Mouse (Mus musculus) kidney, adult 8-10 months (tissue): ENCODE measurements around the gene Ptcd2.

ENCODE experiments used
- DNase-seq, 2 experiments: peaks; one replicate each; pipeline ENCODE4 v3.0.0; 2022

Ptcd2 gene

DNA sequence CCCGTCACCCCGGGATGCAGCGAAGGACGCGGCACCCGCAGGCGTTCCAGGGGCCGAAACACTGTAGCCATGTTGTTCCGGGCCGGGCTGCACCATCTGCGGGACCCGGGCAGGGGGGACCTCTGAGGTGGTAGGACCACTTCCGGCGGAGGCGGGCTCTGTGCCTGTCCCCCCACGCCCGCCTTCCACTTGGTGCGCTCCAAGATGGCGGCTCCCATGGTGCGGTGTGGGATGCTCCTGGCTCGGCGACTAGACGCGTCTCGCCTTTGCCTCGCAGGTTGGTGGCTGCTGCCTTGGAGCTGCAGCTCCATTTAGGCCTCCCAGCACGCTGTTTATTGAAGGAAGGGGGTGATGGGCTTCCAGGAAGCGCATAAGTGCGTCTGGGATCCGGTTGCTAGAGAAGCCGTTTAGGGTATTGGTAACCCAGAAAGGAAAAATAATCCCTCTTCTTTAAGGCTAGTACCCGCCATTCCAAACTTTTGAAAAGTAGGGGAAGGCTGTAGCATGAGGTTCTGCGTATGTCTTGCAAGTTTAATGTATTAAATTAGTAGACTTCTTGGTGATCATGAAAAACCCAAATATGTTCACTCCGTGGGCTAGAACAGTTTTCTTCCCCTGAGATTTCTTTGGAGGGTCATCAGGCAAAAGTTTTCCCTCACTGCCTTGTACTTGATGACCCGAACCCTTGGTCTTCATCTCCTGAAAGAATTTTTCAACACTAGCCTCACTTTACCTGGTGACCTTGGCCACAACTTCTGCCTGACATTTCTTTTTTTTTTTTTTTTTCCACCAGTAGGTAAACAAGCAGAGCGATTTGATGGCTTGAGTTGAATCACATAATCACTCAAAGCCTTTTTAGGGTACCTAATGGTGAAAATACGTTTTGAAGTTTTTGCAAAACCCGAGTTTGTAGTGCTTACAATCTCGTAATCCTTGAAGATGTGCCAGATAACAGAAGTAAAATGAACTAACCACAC, at the start of gene Ptcd2, which contains the start of gene Mrps27:
Ptcd2 (minus strand) TSS at position 107 of the 977 bp plus-strand sequence.
Mrps27 (plus strand) TSS at position 188 of the 977 bp plus-strand sequence.
- peak; percentile 96 to 98 for DNase-seq

DNA sequence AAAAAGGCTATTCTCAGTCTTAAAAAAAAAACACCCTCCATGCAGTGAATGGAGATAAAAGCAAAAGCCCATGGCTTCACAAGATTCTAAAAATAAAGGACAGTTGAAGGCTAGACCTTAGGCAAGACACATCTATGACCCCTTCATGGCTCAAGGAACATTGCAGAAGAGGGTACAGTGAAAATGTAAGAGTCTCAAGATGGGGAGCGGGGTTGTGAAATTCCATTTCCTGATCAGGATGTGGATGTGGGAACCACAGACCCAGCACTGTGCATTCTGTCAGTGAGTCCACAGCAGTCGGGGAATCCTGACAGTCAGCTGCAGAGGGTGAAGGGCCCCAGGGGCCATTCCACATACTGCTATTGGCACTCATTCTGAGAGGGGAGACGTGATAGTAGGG, 48.6 kb upstream of the Ptcd2 start:
- DNase-seq: no peak

DNA sequence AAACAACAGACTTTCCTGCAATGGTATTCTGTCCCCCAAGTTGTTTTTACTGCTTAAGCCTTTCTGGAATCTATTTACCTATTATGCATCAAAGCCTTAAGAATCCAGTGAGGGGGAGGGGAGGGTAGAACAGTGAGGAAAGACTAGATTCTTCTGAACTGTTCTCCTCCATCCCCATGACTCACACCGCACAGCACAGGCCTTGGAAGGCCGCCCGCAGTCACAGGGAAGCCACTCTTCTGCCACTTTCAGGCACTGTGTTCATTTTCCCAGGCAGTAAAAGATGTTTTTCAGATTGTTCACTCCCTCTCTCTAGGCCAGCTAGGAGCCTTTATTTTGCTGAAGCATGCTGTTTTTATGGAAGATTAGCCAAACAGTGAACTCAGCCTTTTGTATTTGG, 46.9 kb upstream of the Ptcd2 start:
- DNase-seq: peak in 1 of 2 experiments; percentile 15

DNA sequence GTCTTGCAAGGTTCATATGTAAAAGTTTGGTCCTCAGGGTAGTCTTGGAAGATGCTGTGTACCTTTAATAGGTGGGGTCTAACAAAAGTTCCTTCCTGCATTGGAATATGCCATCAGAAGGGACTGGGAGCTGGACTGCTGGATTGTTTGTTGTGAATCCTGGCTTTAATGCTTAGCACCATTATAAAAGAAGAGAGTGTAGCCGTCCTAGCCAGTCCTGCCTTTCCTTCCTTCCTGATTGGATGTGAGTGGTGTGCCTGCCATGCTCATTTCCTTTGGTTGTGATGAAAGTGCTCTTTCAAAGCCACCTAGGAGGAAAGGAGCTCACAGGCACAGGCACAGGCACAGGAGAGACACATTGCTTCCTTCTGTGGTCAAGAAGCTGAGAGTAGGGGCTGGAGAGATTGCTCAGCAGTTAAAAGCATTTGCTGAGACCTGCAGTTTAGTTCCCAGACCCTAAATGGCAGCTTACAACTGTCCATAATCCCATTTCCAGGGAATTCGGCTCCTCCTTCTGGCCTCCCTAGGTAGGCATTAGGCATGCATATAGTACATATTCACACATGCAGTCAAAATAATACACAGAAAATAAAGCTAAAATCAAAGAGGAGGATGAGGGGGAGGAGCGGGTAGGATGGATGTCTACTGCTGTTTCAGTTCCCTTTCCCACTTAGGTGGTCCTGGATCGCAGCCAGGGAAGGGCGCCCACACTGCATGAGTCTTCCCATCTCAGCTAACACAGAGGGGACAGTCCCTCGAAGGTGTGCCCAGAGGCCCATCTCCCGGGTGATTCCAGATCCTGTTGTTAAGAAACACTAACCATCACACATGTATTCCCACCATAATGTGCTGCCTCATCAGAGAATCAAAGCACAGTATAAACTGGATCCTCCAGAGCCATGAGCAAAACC, 43.7 kb upstream of the Ptcd2 start:
- no peak for DNase-seq

DNA sequence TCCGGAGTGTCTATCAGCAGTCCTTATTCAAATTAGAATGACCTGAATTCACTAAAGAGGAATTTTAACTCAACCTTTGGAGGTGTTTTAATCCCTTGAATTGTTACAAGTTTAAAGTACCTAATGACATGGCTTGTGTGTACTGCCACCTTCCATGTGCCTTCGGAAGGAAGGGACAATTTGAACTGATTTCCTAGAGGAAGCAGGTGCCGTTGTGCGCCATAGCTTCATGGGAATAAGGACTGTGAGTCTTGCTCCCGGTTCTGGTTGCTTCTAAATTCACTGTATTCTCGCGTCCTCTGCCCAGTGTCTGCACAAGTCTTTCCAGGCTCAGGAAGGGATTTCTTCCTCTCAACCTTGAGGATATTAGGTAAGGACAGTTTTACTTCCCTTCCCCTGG, 41.8 kb upstream of the Ptcd2 start:
- no peak for DNase-seq

DNA sequence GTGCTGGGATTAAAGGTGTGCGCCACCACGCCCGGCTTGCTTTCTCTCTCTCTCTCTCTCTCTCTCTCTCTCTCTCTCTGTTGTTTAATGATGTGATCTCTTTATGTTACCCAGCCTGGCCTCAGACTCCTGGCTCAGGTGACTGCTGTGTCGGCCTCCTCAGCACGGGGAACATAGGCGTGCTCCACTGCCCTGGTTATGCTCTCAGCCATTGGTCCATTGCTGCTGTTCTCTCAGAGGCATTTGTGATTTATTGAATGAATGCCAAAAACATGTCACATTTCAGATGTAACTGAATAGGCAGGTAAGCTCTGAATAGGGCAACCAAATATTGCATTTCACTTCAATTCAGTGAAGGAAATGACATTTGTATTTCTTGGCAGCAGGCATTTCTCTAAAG, 41.4 kb upstream of the Ptcd2 start:
- no peak for DNase-seq

DNA sequence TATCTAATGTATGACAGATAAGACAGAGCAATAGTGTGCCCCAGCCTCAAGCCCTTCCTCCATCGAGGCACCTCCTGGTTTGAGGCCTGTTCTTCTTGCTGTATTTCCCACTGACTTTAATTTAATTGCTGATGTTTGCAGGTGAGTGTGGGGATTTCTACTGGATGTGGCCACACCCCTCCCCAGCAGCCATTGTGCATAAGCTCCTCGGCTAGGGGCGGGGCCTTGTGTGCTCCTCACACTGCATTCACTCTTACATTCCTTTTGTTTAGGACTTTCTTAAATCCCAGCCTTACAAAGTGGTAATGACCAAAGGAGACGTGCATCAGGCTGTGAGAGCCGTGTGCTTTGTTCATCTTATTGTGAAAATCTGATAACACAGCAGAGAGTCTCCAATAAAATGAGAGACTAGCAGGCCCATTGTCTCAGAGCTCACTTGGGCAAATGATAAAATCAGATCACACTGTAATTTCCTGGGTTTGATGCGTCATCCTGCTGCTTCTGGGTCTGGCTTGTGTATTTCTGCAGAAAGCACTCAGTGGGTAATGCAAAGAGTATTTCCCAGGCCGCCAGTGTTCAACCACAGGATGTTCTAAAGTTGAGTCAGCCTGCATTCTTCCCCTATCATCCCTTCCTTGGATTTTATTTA, 40.2 kb upstream of the Ptcd2 start:
- DNase-seq: no peak

DNA sequence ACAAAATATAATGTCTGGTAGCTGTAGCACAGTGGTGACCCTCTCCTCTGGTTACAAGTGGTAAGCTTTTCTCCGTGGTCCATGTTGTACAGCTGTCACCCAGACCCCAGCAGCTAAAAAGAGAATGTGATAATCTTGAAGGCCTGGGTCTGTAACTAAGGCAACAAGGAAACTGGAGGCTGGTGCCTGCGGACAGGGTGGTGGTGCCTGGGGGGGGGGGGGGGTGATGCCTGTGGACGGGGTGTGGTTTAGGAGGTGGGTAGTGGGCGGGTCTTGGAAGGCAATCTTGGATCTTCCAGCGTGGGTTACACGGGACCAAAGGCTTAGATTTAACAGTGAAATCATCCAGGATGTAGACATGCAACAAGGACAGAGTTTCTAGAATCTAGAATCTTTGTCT, 37.9 kb upstream of the Ptcd2 start:
- no peak for DNase-seq

DNA sequence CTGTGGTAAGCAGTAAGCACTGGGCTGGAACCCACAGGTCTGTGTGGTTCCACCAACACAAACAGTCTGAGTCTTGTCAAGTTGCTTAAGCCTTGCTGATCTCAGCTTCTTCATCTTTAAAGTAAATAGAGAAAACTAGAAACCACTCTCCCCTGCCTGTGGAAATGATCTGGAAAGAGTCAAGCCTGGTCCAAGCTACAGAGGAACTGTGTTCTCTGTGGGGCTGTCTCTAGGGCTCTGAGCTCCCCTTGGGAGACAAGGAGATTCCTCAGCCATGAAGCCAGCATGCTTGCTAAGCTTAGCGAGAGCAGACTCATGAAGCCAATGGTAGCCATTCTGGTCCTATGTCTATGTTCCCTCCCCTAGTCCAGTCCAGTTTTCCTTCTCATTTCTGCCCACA, 33.7 kb upstream of the Ptcd2 start:
- DNase-seq: no peak

DNA sequence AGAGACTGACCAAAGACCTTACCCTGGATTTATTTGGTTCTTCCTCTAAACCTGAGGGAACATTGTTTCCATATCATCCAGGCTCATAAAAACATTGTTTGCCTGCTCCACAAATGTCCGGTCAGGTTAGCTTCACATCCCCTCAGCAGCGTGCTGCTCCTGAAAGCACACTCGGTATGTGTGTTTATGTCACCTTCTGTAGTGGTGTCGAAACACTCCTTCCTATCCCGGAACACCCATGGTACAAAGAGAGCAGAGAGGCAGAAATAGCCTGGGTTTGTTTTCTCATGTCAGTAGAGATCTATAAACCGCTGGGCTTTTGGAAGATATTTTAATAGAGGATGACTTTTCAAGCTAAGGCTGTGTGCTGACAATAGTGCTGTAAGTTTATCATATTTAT, 32.5 kb upstream of the Ptcd2 start:
- DNase-seq: no peak

DNA sequence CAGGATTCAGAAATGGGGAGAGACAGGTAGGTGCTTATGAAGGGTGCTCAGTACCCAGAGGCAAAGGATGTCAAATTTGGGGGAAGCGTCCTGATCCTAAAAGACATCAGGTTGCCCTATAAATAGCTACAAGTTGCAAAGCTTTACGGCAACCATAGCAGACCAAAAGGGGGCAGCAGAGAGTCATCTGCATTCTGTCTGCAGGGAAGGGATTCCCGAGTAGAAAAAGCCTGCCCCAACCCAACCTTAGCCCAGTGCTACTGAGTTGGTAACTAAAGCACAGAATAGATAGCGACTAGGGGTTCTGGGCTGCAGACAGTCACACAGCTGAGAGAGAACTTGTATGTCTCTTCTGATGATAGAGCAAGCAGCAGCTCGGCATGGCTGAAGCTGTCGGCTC, 31.0 kb upstream of the Ptcd2 start:
- DNase-seq: peak; percentile 45 to 81

DNA sequence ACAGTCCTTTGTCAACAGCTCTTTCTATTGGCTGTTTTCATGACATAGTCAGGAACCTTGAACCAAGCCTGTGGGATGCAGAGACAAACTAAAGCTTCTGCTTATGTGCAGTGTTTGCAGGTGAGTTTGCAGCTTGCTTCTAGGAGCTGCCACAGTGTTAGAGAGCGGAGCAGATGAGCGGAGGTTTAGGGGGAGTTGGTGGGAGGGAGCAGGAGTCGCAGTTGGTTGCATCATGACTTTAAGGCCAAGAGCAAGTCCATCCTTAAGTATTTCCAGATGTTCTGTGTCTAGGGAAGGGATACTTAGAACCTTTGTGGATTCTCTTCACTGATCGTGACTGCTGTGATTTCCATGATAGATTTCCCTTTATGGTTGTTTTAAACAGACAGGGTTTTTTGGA, 29.7 kb upstream of the Ptcd2 start:
- DNase-seq: no peak

DNA sequence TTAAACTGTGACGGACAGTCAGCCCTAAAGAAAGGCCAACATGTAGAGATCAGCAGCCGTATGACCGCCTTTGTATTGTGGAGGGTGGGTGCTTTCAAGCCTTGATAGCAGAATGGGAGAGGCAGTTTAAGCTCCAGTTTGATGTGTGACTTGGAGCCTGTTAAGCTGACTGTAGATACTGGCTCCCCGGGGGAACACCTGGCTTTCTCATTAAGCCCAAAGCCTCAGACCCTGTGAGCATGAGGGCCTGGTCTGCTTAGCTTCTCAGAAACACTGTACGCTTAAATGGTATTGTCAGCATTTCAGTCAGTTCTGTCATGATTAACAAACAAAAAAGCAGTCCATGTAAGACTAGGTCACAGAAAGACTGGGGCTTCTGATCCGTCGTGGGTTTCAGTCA, 29.2 kb upstream of the Ptcd2 start:
- no peak for DNase-seq

DNA sequence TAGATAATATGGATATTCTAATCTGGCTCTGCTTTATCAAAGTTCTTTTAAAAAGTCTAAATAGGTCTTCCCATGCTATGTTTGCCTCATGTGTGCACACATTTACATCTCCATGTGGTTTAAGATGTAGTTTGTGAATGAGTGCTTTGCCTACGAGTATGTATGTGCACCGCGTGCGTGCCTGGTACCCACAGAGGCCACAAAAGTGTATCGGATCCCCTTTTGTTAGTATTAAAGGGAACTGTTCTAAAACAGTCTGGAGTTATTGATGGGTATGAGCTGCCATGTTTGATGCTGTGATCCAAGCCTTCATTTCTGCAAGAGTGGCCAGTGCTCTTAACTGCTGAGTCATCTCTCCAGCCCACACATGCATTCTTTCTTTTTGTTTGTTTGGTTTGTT, 26.8 kb upstream of the Ptcd2 start:
- no peak for DNase-seq

DNA sequence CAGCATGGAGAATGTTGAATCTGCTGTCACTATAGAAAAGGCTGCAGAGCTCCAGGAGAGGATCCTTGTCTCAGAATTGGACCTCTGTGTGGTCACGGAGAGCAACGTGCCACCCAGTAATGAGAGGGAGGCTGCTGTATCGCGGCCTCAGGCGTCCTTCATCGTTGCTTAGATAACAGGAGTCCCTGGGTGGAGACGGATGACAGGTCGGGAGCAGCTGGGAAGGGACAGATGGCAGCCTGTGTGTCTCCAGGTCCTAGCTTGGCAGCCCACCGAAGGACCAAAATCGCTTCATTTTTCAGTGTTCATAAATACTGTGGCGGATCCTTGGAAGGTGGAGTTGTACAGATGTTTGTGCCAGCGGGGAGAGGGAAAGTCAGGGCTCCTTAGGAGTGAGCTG, 24.6 kb upstream of the Ptcd2 start:
- no peak for DNase-seq

DNA sequence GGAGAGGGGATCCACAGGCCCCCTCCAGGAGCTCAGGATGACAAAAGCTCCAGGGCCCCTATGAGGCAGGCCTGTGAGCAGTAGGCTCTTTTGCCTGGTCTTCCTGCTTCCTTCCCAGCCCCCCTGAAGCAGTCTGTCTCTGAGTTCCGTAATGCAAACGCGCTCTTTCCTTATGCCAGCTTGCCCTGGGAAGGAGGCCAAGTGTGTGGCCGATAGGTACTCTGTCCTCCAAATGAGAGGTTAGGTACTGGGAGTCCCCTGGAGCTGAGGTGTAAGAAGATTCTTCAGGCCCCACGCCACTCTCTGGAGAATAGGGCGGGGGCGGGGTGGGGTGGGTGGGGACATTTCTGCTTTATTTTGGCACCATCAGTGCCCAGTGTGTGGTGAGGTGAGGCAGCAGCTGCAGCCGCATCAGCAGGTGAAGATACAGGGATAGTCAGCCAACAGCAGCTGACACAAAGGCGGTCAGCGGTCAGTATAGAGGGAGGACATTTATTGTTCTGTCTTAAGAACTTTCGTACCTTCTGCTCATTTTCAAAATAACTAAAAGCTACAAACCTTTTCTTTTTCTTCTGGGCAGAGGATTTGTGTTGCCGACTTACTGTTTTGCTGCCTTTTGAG, 23.2 kb upstream of the Ptcd2 start:
- no peak for DNase-seq

DNA sequence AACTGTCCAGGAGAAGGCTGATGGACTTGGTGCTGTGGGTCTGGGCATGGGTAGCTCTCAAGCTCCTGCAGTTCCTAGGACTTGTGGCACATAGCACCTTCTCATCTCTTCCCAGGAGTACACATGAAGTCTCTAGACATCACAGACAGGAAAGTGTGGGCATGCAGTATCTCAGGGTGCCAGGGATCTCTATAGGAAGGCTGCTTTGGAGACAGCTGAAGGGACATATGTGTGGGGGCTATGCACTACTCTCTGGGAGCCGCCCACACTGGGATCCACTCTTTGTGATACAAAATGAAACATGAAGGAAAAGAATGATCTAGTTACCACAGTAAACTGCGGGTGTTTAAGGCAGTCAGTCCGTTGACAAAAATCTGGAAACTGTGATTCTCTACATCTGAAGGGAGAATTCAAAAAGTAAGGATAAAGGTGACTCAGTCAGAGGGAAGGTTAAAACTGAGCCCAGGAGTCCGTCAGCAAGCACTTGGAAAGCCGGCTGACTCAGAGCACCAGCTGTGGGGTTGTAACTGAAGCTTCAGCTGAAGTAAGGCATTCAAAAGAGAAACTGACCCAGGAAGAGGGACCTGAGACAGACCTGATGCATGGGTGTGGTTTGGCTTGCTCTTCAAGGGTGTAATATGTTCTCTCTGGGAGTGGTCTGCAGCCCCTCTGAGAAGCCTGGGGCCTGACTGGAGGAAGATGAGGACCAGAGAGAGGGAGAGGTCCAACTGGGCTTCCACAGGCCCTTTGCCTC, 22.1 kb upstream of the Ptcd2 start:
- no peak for DNase-seq

DNA sequence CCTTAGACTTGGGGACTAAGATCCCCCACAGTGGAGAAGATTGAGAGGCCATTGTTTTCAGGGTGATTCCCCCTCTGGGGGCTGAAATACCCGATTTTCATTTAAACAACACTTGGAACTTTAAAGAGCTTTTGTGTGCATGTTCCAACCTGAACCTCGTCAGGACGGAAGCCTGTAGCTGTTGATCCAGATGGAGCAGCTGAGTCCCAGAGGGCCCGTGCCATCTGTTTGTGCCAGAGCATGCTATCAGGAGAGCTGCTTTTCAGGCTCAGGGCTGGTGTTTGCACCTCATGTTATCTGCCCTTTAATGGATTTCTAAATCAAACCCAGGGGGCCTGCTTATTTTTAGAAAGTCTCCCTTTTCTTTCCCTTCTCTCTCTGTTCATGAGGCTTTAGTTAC, 19.4 kb upstream of the Ptcd2 start:
- DNase-seq: no peak

DNA sequence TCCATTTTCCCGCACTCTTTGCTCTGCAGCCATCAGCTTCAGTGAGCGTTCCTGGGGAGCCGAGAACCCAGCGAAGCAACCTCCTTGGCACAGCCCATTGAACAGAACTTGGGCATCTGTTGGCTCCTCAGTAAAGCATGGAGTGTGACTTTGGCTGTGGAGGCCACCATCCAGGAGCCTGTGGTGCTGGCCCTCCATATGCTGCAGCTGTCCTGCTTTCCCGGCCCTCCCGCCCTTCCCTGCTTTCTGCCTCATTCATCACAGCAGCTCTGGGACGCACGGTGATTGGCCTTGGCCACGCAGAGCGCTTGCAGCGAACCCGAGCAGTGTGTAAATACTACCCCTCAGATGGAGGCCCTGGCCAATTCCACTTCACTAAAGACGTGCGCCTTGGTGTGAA, 14.4 kb upstream of the Ptcd2 start:
- DNase-seq: no peak

DNA sequence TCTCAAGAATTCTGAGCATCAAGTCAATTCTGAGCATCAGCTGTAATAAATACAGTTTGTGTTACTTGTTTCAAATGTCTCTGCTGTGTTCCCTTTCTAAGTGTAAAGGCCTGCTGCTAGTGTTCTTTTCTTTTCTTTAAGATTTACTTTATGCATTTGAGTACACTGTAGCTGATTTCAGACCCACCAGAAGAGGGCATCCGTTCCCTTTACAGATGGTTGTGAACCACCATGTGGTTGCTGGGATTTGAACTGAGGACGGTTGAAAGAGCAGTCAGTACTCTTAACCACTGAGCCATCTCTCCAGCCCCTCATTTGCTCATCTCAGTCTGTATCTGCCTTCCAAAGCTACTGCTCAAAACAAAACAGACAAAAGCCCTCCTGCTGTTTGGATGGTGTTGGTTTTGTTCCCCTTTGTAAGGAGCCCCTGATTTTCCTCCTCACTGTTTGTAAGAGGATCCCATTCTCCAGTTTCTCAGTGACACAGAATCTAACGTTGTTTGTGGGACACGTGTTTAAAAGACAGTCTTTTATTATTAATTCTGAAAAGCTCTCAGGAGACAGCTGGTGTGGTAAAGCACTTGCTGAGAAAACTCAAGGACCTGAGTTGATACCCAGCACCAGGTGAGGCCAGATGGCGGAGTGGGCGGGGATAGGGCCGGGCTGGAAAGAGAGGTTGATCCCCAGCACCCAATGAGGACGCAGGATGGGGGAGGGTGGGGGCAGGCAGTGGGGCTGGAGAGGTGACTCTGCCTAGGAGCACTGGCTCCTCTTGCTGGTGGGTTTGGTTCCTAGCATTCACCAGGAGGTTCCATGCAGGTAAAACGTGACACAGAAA, 12.1 kb upstream of the Ptcd2 start:
- no peak for DNase-seq

DNA sequence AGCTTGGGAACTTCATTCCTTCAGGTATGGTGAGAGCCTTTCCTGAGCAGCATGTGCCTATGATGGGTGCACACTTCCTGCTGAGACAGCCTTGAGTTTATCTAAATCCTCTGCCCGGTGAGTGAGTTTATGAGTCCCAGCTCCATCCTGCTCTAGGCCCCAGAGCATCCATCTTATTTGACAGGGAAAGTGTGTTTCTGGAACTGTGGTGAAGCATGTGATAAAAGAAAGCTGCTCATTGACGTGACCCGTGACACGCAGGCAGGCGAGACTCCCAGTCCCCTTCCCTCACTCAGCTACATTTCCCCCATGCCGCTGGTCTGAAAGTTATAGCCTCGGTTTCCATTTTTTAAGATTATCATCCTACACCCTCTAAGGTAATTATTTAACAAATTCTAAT, 11.4 kb upstream of the Ptcd2 start:
- DNase-seq: no peak
